Mouse (Mus musculus) small intestine, adult 2 months (tissue): Measurements from ENCODE around the gene Ranbp10. TPM values are rescaled to one million over a fixed set of nuclear protein-coding genes. Genes with fewer than 3 reads are reported as not detected.
A peak's percentile ranks its signal among the peaks of the same experiment; 100 is the strongest.

Source experiments
- H3K27ac ChIP-seq: fragments of 200-500 bp; 2 replicates; pipeline ENCODE4 v1.5.1; 2012; ENCODE audit warnings: low read depth, low read length, control low read depth, inconsistent platforms; ENCODE audit not compliant: insufficient read depth
- H3K27me3 ChIP-seq: fragments of 200-500 bp; 2 replicates; pipeline ENCODE4 v1.6.1; 2012; ENCODE audit warnings: mild to moderate bottlenecking, moderate library complexity, low read length, inconsistent platforms; ENCODE audit not compliant: control insufficient read depth, insufficient read depth
- H3K36me3 ChIP-seq: fragments of 200-500 bp; 2 replicates; pipeline ENCODE4 v1.6.1; 2012; ENCODE audit warnings: mild to moderate bottlenecking, low read length, control low read depth, inconsistent platforms; ENCODE audit not compliant: control insufficient read depth, insufficient read depth
- H3K4me1 ChIP-seq: fragments of 200-500 bp; 2 replicates; pipeline ENCODE4 v1.6.1; 2012; ENCODE audit warnings: low read length, inconsistent platforms, mixed read lengths; ENCODE audit not compliant: control insufficient read depth, insufficient read depth, insufficient read length
- H3K4me3 ChIP-seq: fragments of 200-500 bp; 2 replicates; pipeline ENCODE4 v1.5.1; 2012; ENCODE audit warnings: low read depth, mild to moderate bottlenecking, control low read depth, inconsistent platforms, low read length, moderate library complexity
- CTCF ChIP-seq: fragments of 200-500 bp; IDR thresholded peaks from 2 replicates; pipeline ENCODE4 v1.5.1; 2012; ENCODE audit warnings: low read depth, mild to moderate bottlenecking, control low read depth, inconsistent platforms, low read length, moderate library complexity, mixed read lengths; ENCODE audit not compliant: insufficient replicate concordance, insufficient read length; ENCODE audit errors: extremely low read depth
- POLR2A ChIP-seq: fragments of 200-500 bp; IDR thresholded peaks from 2 replicates; pipeline ENCODE4 v1.6.1; 2012; ENCODE audit warnings: low read depth, mild to moderate bottlenecking, control low read depth, inconsistent platforms, low read length, moderate library complexity
- WGBS: fragments of 180-500 bp; shearing (Covaris S2); methylation state at CpG from one replicate; pipeline ENCODE4 v1.1.7; 2018; 5-methylcytosine and 5-hydroxymethylcytosine counted together
- polyA plus RNA-seq: library from polyadenylated mRNA; depleted of rRNA; stranded (reverse); fragments of >200 nt; gene quantifications from 2 replicates; pipeline ENCODE4 v1.2.3, GENCODE M21; 2012

The Ranbp10 gene
- polyA plus RNA-seq, 1 experiment: 15.3 TPM

DNA sequence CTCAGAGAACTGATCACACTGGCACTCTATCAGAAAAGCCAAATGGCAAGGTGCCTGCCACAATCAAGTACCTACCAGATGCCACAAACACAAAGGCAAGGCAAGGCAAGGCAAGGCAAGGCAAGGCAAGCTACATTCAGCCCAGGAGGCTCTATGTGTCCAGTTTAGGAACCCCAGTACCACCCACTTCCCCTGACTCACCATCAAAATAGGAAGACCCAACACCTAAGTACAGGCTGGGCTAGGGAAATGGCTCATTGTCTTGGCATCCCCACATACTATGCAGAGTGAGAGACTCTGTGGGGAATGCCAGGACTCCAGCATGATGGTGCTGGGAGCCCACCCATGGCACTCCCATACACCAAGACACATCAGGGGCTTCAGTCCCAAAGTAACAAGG is 37.5 kb downstream of the Ranbp10 start:
- H3K27ac ChIP-seq: no peak overlapping the region
- H3K36me3 ChIP-seq: peaks cover 10% of the 10 kb centered on the region
- H3K27me3 ChIP-seq: no peaks in the 10 kb centered on the region
- TF ChIP-seq POLR2A (no peak), CTCF (no peak)
- peaks cover 7% of the 10 kb centered on the region; the same call in 1 of the 2 replicates for H3K4me1 ChIP-seq
- no peak overlapping the region for H3K4me3 ChIP-seq

DNA sequence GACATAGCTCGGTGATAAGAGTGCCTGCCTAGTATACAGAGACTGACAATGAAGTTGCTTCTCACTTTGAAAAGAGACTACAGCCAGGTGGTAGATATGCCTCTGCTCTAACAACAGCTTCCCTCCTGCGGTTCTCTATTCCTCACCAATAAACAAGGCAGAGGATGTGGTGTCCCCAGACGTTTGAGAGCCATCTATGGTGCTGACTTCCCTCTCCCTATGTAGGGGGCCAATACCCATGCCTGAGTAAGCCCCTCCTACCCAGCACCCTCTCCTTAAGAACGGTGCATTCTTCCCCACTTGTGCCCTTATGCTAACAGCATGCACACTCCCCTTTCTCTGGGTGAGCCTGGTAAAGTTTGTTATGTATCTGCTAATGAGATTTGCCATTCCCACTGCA is 38.2 kb downstream of the Ranbp10 start:
- Histone ChIP-seq H3K27me3 (no peaks in the 10 kb centered on the region), H3K4me1 (peaks cover 3% of the 10 kb centered on the region; the same call in 1 of the 2 replicates), H3K36me3 (peaks cover 10% of the 10 kb centered on the region), H3K4me3 (no peak overlapping the region), H3K27ac (no peak overlapping the region)
- 69% methylated on average over 4 of the region's 4 CpGs for WGBS
- TF ChIP-seq POLR2A (no peak), CTCF (no peak)

DNA sequence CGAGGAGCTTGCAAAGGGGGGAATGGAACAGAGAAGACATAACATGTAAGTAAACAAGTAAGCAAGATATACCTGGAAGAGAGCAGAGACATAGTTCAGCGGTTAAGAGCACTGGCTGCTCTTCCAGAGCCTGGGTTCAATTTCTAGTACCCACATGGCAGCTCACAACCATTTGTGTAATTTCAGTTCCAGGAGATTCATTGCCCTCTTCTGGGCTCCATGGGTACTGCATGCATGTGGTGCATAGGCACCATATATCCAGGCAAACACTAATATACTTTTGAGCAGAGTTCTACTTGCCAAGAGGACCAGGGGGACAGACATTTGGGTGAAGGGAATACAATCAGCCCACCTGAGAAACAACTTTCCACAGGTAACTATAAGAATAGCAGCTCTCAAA is 38.9 kb downstream of the Ranbp10 start:
- H3K4me1 ChIP-seq: no peaks in the 10 kb centered on the region
- TF ChIP-seq POLR2A (no peak), CTCF (peak; percentile 24; the same call in 1 of the 2 replicates)
- no peak overlapping the region for H3K4me3 ChIP-seq
- 96% methylated on average over 2 of the region's 2 CpGs for WGBS
- H3K27ac ChIP-seq: no peak overlapping the region
- peaks cover 12% of the 10 kb centered on the region for H3K36me3 ChIP-seq
- H3K27me3 ChIP-seq: no peaks in the 10 kb centered on the region

DNA sequence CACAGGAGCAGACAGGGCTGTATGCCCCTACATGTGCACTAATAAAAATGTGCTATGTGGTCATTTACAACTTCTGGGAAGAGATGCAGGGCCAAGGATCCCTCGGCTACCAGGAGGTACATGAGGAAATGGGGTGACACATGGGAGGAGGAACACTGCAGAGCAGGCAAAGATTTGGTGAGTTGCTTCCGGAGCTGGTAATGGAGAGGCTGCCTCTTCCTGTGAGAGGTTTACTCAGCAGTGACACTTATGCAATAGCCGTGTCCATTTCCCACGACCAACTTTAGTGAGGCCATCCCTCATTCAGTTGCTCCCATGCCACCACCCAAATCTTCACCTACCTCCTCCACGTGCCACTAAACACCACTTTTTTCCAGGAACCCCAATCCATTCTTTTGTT is 46.9 kb downstream of the Ranbp10 start:
- Histone ChIP-seq H3K4me1 (peaks cover 13% of the 10 kb centered on the region), H3K27ac (peak overlapping the region; percentile 63), H3K36me3 (peaks cover 40% of the 10 kb centered on the region), H3K27me3 (no peaks in the 10 kb centered on the region), H3K4me3 (no peak overlapping the region)
- WGBS: 48% methylated on average over 5 of the region's 5 CpGs
- TF ChIP-seq POLR2A (no peak), CTCF (no peak)

DNA sequence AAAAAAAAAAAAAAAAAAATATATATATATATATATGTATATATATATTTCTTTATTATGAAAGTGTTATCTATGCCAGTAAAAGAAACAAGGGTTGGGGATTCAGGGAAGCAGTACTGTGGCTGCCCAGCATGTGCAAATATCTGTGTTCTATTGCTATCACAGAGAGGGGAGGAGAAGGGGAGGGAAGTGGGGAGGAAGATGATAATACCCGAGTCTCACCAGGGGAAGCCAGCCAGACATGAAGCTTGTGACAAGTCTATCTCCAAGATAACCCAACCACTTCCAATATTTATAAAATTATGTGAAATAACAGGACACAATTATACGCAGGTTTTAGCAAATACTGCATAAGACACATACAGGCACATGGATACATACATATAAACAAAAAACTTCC is 49.3 kb downstream of the Ranbp10 start:
- 81% methylated on average over 2 of the region's 2 CpGs for WGBS
- Histone ChIP-seq H3K4me3 (no peak overlapping the region), H3K36me3 (peaks cover 55% of the 10 kb centered on the region), H3K27me3 (no peaks in the 10 kb centered on the region), H3K27ac (no peak overlapping the region), H3K4me1 (peaks cover 13% of the 10 kb centered on the region)
- TF ChIP-seq CTCF: no peak
- no peak for TF ChIP-seq POLR2A

DNA sequence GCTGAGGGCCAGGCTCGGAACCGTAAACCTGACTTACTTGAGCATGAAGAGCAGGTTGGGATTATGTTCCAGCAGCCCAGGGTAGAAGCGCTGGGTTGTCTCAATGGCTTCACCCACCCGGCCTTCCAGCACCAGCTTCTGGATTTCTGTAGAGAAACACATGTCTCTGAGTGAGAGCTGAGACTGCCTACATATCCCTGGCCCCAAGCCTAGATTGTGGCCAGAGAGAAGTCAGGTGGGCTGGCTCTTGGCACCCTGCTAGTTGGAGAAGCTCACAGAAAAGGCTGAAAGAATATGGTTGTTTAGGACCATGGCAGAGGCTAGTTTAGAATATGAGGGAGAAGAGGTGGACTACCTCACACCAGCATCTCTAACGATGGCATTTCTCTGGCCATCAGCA is 52.7 kb downstream of the Ranbp10 start:
- TF ChIP-seq CTCF (no peak), POLR2A (no peak)
- Histone ChIP-seq H3K4me3 (no peak overlapping the region), H3K36me3 (peaks cover 67% of the 10 kb centered on the region), H3K27me3 (no peaks in the 10 kb centered on the region), H3K27ac (no peak overlapping the region), H3K4me1 (peaks cover 2% of the 10 kb centered on the region)
- WGBS: 99% methylated on average over 5 of the region's 5 CpGs

DNA sequence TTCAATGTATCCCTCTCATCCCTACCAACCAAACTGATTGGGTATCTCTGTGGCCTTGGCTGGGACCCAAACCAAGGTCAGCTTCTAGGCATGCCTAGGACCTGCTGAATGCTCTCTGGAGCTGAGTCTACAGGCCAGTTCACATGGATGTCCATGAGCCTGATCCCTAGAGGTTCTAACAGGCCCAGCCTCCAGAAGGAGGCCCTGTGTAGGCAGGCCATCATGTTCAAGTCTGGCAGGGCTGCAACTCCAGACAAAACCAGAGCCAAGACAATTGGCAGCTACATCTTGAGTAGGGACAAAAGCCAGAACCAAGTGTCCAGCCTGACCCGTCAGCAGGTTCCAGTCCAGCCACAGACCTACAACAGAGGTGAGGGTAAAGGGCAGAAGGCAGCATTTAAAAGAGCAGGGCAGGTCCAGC is 53.7 kb downstream of the Ranbp10 start:
- no peak for TF ChIP-seq CTCF
- TF ChIP-seq POLR2A: no peak
- Histone ChIP-seq H3K27me3 (no peaks in the 10 kb centered on the region), H3K27ac (no peak overlapping the region), H3K4me3 (no peak overlapping the region), H3K36me3 (peaks cover 65% of the 10 kb centered on the region), H3K4me1 (no peaks in the 10 kb centered on the region; the same call in 1 of the 2 replicates)
- WGBS: 95% methylated on average over 1 of the region's 1 CpGs

DNA sequence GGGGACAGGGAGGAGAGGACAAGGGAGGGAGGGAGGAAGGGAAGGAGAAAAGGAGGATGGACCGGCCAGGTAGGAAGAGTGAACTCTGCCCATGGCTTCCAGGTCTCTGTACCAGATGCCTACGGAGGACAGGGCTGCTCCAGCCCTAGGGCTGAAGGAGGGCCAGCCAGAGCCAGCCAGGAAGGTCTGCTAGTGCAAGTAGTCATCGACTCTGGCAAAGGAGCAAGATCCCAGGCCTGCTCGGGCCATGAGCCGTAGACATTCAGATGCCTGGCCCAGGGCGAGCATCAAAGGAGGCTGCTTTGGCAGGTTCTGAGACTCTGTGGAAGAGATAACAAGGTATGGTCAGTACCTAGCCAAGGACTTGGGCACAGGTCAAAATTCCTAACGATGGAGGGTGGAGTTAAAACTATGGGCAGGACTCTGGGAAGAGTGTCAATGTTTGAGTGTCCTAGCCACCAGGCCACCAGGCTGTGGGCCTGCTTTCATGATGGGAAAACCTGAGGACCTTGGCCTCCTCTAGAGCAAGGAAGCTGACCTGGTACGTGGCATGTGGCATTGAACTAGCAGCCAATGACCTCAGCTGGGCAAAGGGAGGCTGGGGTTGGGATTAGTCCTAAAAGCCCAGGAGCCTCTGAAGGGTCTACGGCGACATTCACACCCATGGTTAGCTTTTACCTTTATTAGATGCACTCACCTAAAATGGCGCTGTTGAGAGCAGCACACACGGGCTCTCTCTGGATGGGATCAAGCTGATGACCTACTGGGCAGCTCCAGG is 55.6 kb downstream of the Ranbp10 start:
- WGBS: 90% methylated on average over 12 of the region's 12 CpGs
- Histone ChIP-seq H3K4me1 (no peaks in the 10 kb centered on the region), H3K36me3 (peaks cover 58% of the 10 kb centered on the region), H3K4me3 (no peak overlapping the region), H3K27me3 (no peaks in the 10 kb centered on the region), H3K27ac (no peak overlapping the region)
- no peak for TF ChIP-seq CTCF
- TF ChIP-seq POLR2A: no peak
